Mouse (Mus musculus) limb, embryonic 11.5 days (tissue): ENCODE data around the gene Urb2. TPM values are rescaled to one million over a fixed set of nuclear protein-coding genes. Genes with fewer than 3 reads are reported as not detected.

Experiments used
- ATAC-seq: fragments of 200-750 bp; cut with Nextera tagmentation; 2 replicates; pipeline ENCODE4 v1.8.0; 2017; ENCODE audit warnings: low read depth; ENCODE audit not compliant: insufficient number of reproducible peaks, low FRiP score, low TSS enrichment
- DNase-seq: peaks from one replicate; pipeline ENCODE4 v3.0.0-alpha.2; 2015; ENCODE audit warnings: low spot score
- H3K27ac ChIP-seq: fragments of 300-500 bp; sonication (generic); replicated peaks from 2 replicates; pipeline ENCODE4 v1.5.1; 2014; ENCODE audit warnings: low read depth, mild to moderate bottlenecking, low read length
- H3K27me3 ChIP-seq: fragments of 300-500 bp; sonication (generic); 2 replicates; pipeline ENCODE4 v1.6.1; 2014; ENCODE audit warnings: mild to moderate bottlenecking, low read length, mixed read lengths; ENCODE audit not compliant: control insufficient read depth, insufficient read depth
- H3K36me3 ChIP-seq: fragments of 300-500 bp; sonication (generic); 2 replicates; pipeline ENCODE4 v1.6.1; 2014; ENCODE audit warnings: mild to moderate bottlenecking, low read length, moderate library complexity, mixed read lengths; ENCODE audit not compliant: control insufficient read depth, insufficient read depth
- H3K4me1 ChIP-seq: fragments of 300-500 bp; sonication (generic); 2 replicates; pipeline ENCODE4 v1.6.1; 2014; ENCODE audit warnings: low read length, mixed read lengths; ENCODE audit not compliant: control insufficient read depth, insufficient read depth
- H3K4me2 ChIP-seq: fragments of 300-500 bp; sonication (generic); 2 replicates; pipeline ENCODE4 v1.6.1; 2014; ENCODE audit warnings: low read depth, mild to moderate bottlenecking, moderate library complexity; ENCODE audit not compliant: severe bottlenecking
- H3K4me3 ChIP-seq: fragments of 300-500 bp; sonication (generic); 2 replicates; pipeline ENCODE4 v1.5.1; 2014; ENCODE audit warnings: low read depth, low read length
- H3K9ac ChIP-seq: fragments of 300-500 bp; sonication (generic); 2 replicates; pipeline ENCODE4 v1.6.1; 2014; ENCODE audit warnings: mild to moderate bottlenecking, low read length
- H3K9me3 ChIP-seq: fragments of 300-500 bp; sonication (generic); 2 replicates; pipeline ENCODE4 v1.6.1; 2016; ENCODE audit warnings: low read length; ENCODE audit not compliant: control insufficient read depth
- WGBS: fragments of 180-500 bp; shearing (Covaris S2); extraction: QIAGEN DNeasy Blood & Tissue Kit; methylation state at CpG from one replicate; pipeline ENCODE4 v1.1.7; 2014; 5-methylcytosine and 5-hydroxymethylcytosine counted together
- polyA plus RNA-seq: library from polyadenylated mRNA; unstranded; fragments of >200 nt; fragmentation: Nextera tagmentation; extraction: Ambion mirVana; gene quantifications from 2 replicates; pipeline ENCODE4 v1.2.1, GENCODE M21; 2014

The Urb2 gene
- polyA plus RNA-seq = 8.8 and 9.0 TPM in 2 replicates

GRCm38 (mm10) chr8:124021237-124022227 lies at the start of gene Urb2, which contains the start of gene Taf5l:
Gene Urb2 (plus strand): TSS chr8:124021508.
Gene Taf5l (minus strand): TSS chr8:124021397.
- peak; percentile 86 for ATAC-seq
- under 1% methylated on average over 58 of the region's 74 CpGs for WGBS

GRCm38 (mm10) chr8:123973495-123973894 lies 47.8 kb upstream of the Urb2 start:
- ATAC-seq (no peak), DNase-seq (no peak)
- no peaks in the 10 kb centered on the region for H3K27me3 ChIP-seq
- H3K4me2 ChIP-seq = no peak overlapping the region
- 91% methylated on average over 1 of the region's 1 CpGs for WGBS
- peaks cover 2% of the 10 kb centered on the region; the same call in 1 of the 2 replicates for H3K36me3 ChIP-seq
- no peak overlapping the region for H3K9ac ChIP-seq
- H3K27ac ChIP-seq = no peak overlapping the region
- no peaks in the 10 kb centered on the region for H3K4me1 ChIP-seq
- no peak overlapping the region for H3K4me3 ChIP-seq
- H3K9me3 ChIP-seq = no peaks in the 10 kb centered on the region

More at GRCm38 (mm10) chr8:124021237-124022227, at the start of gene Urb2, which contains the start of gene Taf5l:
- peak within 1 kb of the TSS; percentile 63 for H3K4me2 ChIP-seq
- no peaks in the 10 kb centered on the region for H3K9me3 ChIP-seq
- peak; percentile 94 for DNase-seq
- peak within 1 kb of the TSS; percentile 76 for H3K4me3 ChIP-seq
- H3K36me3 ChIP-seq = 0 out of 2 replicates have a peak, but pooled peaks cover 6% of the 10 kb centered on the region
- H3K27me3 ChIP-seq = no peaks in the 10 kb centered on the region
- peak within 1 kb of the TSS; percentile 80 for H3K9ac ChIP-seq
- peak within 1 kb of the TSS; percentile 80 for H3K27ac ChIP-seq
- H3K4me1 ChIP-seq = peaks cover 2% of the 10 kb centered on the region; the same call in 1 of the 2 replicates

GRCm38 (mm10) chr8:123977499-123977898 lies 43.8 kb upstream of the Urb2 start:
- Histone ChIP-seq H3K4me3 (no peak overlapping the region), H3K9ac (no peak overlapping the region), H3K27me3 (no peaks in the 10 kb centered on the region), H3K4me1 (no peaks in the 10 kb centered on the region), H3K27ac (no peak overlapping the region), H3K4me2 (no peak overlapping the region), H3K9me3 (no peaks in the 10 kb centered on the region), H3K36me3 (no peaks in the 10 kb centered on the region; the same call in 1 of the 2 replicates)
- no peak for ATAC-seq
- 90% methylated on average over 4 of the region's 4 CpGs for WGBS
- DNase-seq = no peak

GRCm38 (mm10) chr8:123978166-123978838 lies 43.0 kb upstream of the Urb2 start:
- Histone ChIP-seq H3K9ac (no peak overlapping the region), H3K27ac (no peak overlapping the region), H3K4me2 (no peak overlapping the region), H3K9me3 (no peaks in the 10 kb centered on the region), H3K4me1 (no peaks in the 10 kb centered on the region), H3K36me3 (no peaks in the 10 kb centered on the region; the same call in 1 of the 2 replicates), H3K27me3 (no peaks in the 10 kb centered on the region), H3K4me3 (no peak overlapping the region)
- WGBS = 62% methylated on average over 14 of the region's 14 CpGs
- DNase-seq (no peak), ATAC-seq (no peak)

- DNase-seq = no peak
- no peaks in the 10 kb centered on the region; the same call in 1 of the 2 replicates for H3K36me3 ChIP-seq
- 0 out of 2 replicates have a peak, but pooled peaks have one; percentile 51 for ATAC-seq
- no peaks in the 10 kb centered on the region for H3K27me3 ChIP-seq
- no peaks in the 10 kb centered on the region for H3K4me1 ChIP-seq
- no peaks in the 10 kb centered on the region for H3K9me3 ChIP-seq
- H3K27ac ChIP-seq = no peak overlapping the region
- no peak overlapping the region for H3K9ac ChIP-seq
- WGBS = 70% methylated on average over 8 of the region's 8 CpGs
- H3K4me3 ChIP-seq = no peak overlapping the region
- no peak overlapping the region for H3K4me2 ChIP-seq
Observed at GRCm38 (mm10) chr8:123978926-123979325, 42.4 kb upstream of the Urb2 start.

GRCm38 (mm10) chr8:123980239-123980638 lies 41.1 kb upstream of the Urb2 start:
- no peak overlapping the region for H3K4me2 ChIP-seq
- ATAC-seq = no peak
- H3K27ac ChIP-seq = no peak overlapping the region
- H3K9ac ChIP-seq = no peak overlapping the region
- no peak for DNase-seq
- no peaks in the 10 kb centered on the region for H3K9me3 ChIP-seq
- no peaks in the 10 kb centered on the region; the same call in 1 of the 2 replicates for H3K36me3 ChIP-seq
- no peak overlapping the region for H3K4me3 ChIP-seq
- 75% methylated on average over 4 of the region's 4 CpGs for WGBS
- H3K4me1 ChIP-seq = no peaks in the 10 kb centered on the region
- H3K27me3 ChIP-seq = no peaks in the 10 kb centered on the region

- no peak overlapping the region for H3K9ac ChIP-seq
Observed at GRCm38 (mm10) chr8:123981674-123982073, 39.6 kb upstream of the Urb2 start.

GRCm38 (mm10) chr8:123982291-123982793 lies 39.0 kb upstream of the Urb2 start:
- no peaks in the 10 kb centered on the region for H3K9me3 ChIP-seq
- no peaks in the 10 kb centered on the region for H3K4me1 ChIP-seq
- H3K36me3 ChIP-seq = no peaks in the 10 kb centered on the region
- H3K27me3 ChIP-seq = no peaks in the 10 kb centered on the region
- H3K4me2 ChIP-seq = peak overlapping the region; percentile 95
- H3K27ac ChIP-seq = peak overlapping the region; percentile 85; the same call in 1 of the 2 replicates
- no peak for DNase-seq
- peak overlapping the region; percentile 80 for H3K4me3 ChIP-seq
- peak overlapping the region; percentile 79 for H3K9ac ChIP-seq
- peak; percentile 26; the same call in 1 of the 2 replicates for ATAC-seq
- WGBS = under 1% methylated on average over 48 of the region's 48 CpGs

More at GRCm38 (mm10) chr8:123981674-123982073, 39.6 kb upstream of the Urb2 start:
- Histone ChIP-seq H3K4me2 (peak overlapping the region; percentile 95; the same call in 1 of the 2 replicates), H3K4me1 (no peaks in the 10 kb centered on the region), H3K36me3 (no peaks in the 10 kb centered on the region), H3K4me3 (peak overlapping the region; percentile 80; the same call in 1 of the 2 replicates), H3K27ac (no peak overlapping the region), H3K9me3 (no peaks in the 10 kb centered on the region), H3K27me3 (no peaks in the 10 kb centered on the region)
- DNase-seq = no peak
- WGBS = 60% methylated on average over 4 of the region's 4 CpGs
- no peak for ATAC-seq
